Mouse (Mus musculus): Measurements from ENCODE around the gene Gm7954. TPM values are rescaled to one million over a fixed set of nuclear protein-coding genes. Genes with fewer than 3 reads are reported as not detected.
A peak's percentile ranks its signal among the peaks of the same experiment; 100 is the strongest.
"Not testable (repeated sequence)": the region's sequence is repeated elsewhere in the genome, so short reads cannot be mapped to it uniquely, and the experiment has no call there.

Gene Gm7954
- not detected in 2 replicates for polyA plus RNA-seq (2015; fragmentation: Nextera tagmentation; extraction: Ambion mirVana)

DNA sequence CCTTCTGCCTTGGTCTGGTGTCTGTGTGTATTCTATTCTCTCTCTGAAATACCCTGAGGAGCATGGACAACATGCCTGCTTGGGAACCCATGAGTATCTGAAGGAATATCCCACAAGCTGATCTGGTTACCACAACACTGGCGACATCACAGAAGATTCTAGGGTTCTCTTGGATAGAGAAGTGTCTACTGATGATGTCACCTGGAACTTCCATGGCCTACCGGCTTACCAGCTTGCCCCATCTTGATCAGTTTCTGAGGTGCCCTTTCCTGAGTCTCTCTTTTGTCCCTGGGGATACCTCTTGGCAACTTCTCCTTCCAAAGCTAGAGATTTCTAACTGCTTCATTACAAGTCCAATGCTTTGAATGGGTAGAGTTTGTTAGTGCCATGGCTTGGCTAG, at the start of gene Gm7954:
TSS of gene Gm7954 (minus strand) at position 101 of the 400 bp plus-strand sequence.
- H3K36me3 ChIP-seq (ENCODE audit: insufficient read depth, low read length); H3K4me3 ChIP-seq (ENCODE audit: low read length); ATAC-seq (ENCODE audit: low FRiP score, low TSS enrichment); H3K4me1 ChIP-seq (ENCODE audit: insufficient read depth, low read length); H3K27ac ChIP-seq (ENCODE audit: low read length); H3K9me3 ChIP-seq (ENCODE audit: low read length); H3K9ac ChIP-seq (replicated peaks; ENCODE audit: low read length); H3K27me3 ChIP-seq (ENCODE audit: insufficient read depth, low read length); H3K4me2 ChIP-seq (replicated peaks; ENCODE audit: low read depth, low read length): not testable (repeated sequence)
- WGBS, result no CpG with 5 or more reads among the region's 2 CpGs

DNA sequence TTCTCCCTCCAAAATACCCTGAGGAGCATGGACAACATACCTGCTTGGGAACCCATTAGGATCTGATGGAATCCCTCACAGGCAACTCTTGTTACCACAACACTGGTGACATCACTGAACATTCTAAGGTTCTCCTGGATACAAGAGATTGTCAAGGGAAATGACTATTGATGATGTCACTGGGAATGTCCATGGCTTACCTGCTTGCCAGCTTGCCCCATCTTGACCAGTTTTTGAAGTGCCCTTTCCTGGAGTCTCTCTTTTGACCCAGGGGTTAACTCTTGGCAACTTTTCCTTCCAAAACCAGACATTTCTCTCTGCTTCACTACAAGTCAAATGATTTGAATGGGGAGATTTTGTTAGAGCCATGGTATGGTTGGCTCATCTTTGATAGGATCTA, 36.1 kb upstream of the Gm7954 start, which contains the start of gene Gm3486:
TSS of gene Gm3486 (minus strand) at position 101 of the 400 bp plus-strand sequence.
- H3K36me3 ChIP-seq (ENCODE audit: insufficient read depth, low read length); H3K9ac ChIP-seq (replicated peaks; ENCODE audit: low read length); H3K4me2 ChIP-seq (replicated peaks; ENCODE audit: low read depth, low read length); H3K4me3 ChIP-seq (ENCODE audit: low read length); H3K27me3 ChIP-seq (ENCODE audit: insufficient read depth, low read length); H3K9me3 ChIP-seq (ENCODE audit: low read length); H3K27ac ChIP-seq (ENCODE audit: low read length); ATAC-seq (ENCODE audit: low FRiP score, low TSS enrichment); H3K4me1 ChIP-seq (ENCODE audit: insufficient read depth, low read length): not testable (repeated sequence)

DNA sequence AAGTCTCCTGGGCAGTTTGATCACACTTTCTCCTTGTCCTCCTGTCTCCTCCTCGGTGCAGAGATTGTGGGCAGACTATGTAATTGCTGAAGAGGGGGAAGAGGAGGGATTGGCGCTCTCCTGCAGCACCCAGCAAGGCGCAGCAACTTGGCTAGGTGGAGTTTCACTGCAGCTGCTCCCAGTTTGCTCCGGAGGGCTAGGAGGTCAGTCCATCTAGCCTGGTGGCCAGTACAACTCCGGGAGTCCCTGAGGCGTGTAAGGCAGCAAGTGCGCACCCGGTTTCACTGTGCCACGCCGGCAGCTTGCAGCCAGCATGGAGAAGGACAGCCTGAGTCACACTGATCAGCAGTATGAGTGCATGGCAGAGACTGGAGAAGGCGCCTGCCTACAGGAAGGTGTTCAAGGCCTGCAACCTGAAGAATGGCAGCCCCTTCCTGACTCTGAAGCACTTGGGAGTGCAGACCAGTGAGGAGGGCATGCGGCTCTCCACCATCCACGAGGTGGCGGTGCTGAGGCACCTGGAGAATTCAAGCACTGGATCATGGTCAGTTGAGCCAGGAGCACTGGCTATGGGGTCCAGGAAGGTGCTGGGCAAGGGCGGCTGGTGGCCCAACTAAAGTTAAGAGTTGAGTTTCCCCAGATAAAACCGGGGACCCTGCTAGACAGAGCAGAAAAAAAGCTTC, 27.8 kb downstream of the Gm7954 start:
- not testable (repeated sequence) for H3K4me1 ChIP-seq (ENCODE audit: insufficient read depth, low read length); H3K27me3 ChIP-seq (ENCODE audit: insufficient read depth, low read length); ATAC-seq (ENCODE audit: low FRiP score, low TSS enrichment); H3K36me3 ChIP-seq (ENCODE audit: insufficient read depth, low read length); H3K9me3 ChIP-seq (ENCODE audit: low read length); H3K9ac ChIP-seq (replicated peaks; ENCODE audit: low read length); H3K27ac ChIP-seq (ENCODE audit: low read length); H3K4me3 ChIP-seq (ENCODE audit: low read length)
- WGBS, result 9% methylated on average over 10 of the region's 16 CpGs
- H3K4me2 ChIP-seq (replicated peaks; ENCODE audit: low read depth, low read length), result peak overlapping the region; percentile 35; the same call in 1 of the 2 replicates

DNA sequence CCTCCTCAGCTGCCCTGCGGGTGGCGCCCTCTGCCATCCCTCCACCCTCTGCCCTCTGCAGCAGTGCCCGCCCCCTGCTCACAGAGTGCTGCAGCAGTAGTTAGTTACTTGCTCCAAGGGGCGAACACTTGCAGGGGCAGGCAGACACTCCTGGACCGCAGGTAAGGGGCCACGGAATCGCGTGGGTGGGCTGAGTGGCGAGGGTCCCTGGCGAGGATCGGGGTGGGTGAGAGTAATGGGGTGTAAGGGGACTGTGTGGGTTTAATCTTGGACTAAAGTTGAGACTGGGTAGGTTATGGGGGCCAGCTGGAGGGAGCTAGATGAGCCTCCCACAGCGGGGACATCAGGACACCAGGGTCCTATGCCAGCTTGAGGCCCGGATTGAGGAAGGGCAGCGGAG, 28.6 kb downstream of the Gm7954 start:
- H3K4me1 ChIP-seq (ENCODE audit: insufficient read depth, low read length), result not testable (repeated sequence)

DNA sequence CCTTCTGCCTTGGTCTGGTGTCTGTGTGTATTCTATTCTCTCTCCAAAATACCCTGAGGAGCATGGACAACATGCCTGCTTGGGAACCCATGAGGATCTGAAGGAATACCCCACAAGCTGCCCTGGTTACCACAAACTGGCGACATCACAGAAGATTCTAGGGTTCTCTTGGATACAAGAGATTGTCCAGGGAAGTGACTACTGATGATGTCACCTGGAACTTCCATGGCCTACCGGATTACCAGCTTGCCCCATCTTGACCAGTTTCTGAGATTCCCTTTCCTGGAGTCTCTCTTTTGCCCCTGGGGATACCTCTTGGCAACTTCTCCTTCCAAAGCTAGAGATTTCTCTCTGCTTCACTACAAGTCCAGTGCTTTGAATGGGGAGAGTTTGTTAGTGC, 45.1 kb downstream of the Gm7954 start, which contains the start of gene Gm6482:
TSS of gene Gm6482 (minus strand) at position 101 of the 400 bp plus-strand sequence.
- H3K9ac ChIP-seq (replicated peaks; ENCODE audit: low read length); H3K4me1 ChIP-seq (ENCODE audit: insufficient read depth, low read length); H3K27me3 ChIP-seq (ENCODE audit: insufficient read depth, low read length); H3K4me2 ChIP-seq (replicated peaks; ENCODE audit: low read depth, low read length); H3K27ac ChIP-seq (ENCODE audit: low read length); ATAC-seq (ENCODE audit: low FRiP score, low TSS enrichment); H3K4me3 ChIP-seq (ENCODE audit: low read length); H3K9me3 ChIP-seq (ENCODE audit: low read length); H3K36me3 ChIP-seq (ENCODE audit: insufficient read depth, low read length): not testable (repeated sequence)
- WGBS, result no CpG with 5 or more reads among the region's 2 CpGs

More for the DNA sequence above, 28.6 kb downstream of the Gm7954 start:
- not testable (repeated sequence) for H3K27me3 ChIP-seq (ENCODE audit: insufficient read depth, low read length); ATAC-seq (ENCODE audit: low FRiP score, low TSS enrichment); H3K27ac ChIP-seq (ENCODE audit: low read length); H3K36me3 ChIP-seq (ENCODE audit: insufficient read depth, low read length); H3K9ac ChIP-seq (replicated peaks; ENCODE audit: low read length); H3K9me3 ChIP-seq (ENCODE audit: low read length); H3K4me3 ChIP-seq (ENCODE audit: low read length); H3K4me2 ChIP-seq (replicated peaks; ENCODE audit: low read depth, low read length)
- 13% methylated on average over 13 of the region's 14 CpGs for WGBS

Other genes starting within 250 kb of the Gm7954 start
- gene Gm2832, start 174.7 kb downstream of the Gm7954 start, polyA plus RNA-seq (2015; fragmentation: Nextera tagmentation; extraction: Ambion mirVana), result not detected in 2 replicates
- gene Gm5798, start 104.9 kb downstream of the Gm7954 start, polyA plus RNA-seq (2015; fragmentation: Nextera tagmentation; extraction: Ambion mirVana), result not detected in 2 replicates
- not detected in 2 replicates for gene Gm7945, start 67.1 kb downstream of the Gm7954 start, polyA plus RNA-seq (2015; fragmentation: Nextera tagmentation; extraction: Ambion mirVana)
- not detected in 2 replicates for gene Gm6482, start 45.2 kb downstream of the Gm7954 start, polyA plus RNA-seq (2015; fragmentation: Nextera tagmentation; extraction: Ambion mirVana)
- not detected in 2 replicates for gene Gm3486, start 36.0 kb upstream of the Gm7954 start, polyA plus RNA-seq (2015; fragmentation: Nextera tagmentation; extraction: Ambion mirVana)
- not detected in 2 replicates for gene Gm7970, start 102.1 kb upstream of the Gm7954 start, polyA plus RNA-seq (2015; fragmentation: Nextera tagmentation; extraction: Ambion mirVana)
- gene 1700049E17Rik2, start 119.7 kb upstream of the Gm7954 start, polyA plus RNA-seq (2015; fragmentation: Nextera tagmentation; extraction: Ambion mirVana), result not detected in 2 replicates
- gene Gm3072, start 171.1 kb upstream of the Gm7954 start, polyA plus RNA-seq (2015; fragmentation: Nextera tagmentation; extraction: Ambion mirVana), result not detected in 2 replicates
- gene Gm3676, start 193.0 kb upstream of the Gm7954 start, polyA plus RNA-seq (2015; fragmentation: Nextera tagmentation; extraction: Ambion mirVana), result not detected in 2 replicates
- gene Gm8068, start 248.4 kb upstream of the Gm7954 start, polyA plus RNA-seq (2015; fragmentation: Nextera tagmentation; extraction: Ambion mirVana), result not detected in 2 replicates

All from kidney, embryonic 16.5 days (tissue).